Mouse (Mus musculus) stomach, postnatal 0 days (tissue): ENCODE data around the gene Sprr2a3. TPM values are rescaled to one million over a fixed set of nuclear protein-coding genes. Genes with fewer than 3 reads are reported as not detected.
A peak's percentile ranks its signal among the peaks of the same experiment; 100 is the strongest.

Experiments used
- ATAC-seq: fragments of 200-750 bp; cut with Nextera tagmentation; 2 replicates; pipeline ENCODE4 v1.8.0; 2017; ENCODE audit not compliant: low FRiP score, low TSS enrichment
- DNase-seq: peaks from one replicate; pipeline ENCODE4 v3.0.0-alpha.2; 2016; ENCODE audit warnings: low spot score
- H3K27ac ChIP-seq: fragments of 300-500 bp; sonication (generic); replicated peaks from 2 replicates; pipeline ENCODE4 v1.5.1; 2014; ENCODE audit warnings: mild to moderate bottlenecking, control low read depth
- H3K27me3 ChIP-seq: fragments of 300-500 bp; sonication (generic); 2 replicates; pipeline ENCODE4 v1.6.1; 2014; ENCODE audit warnings: low read length; ENCODE audit not compliant: control insufficient read depth, insufficient read depth
- H3K36me3 ChIP-seq: fragments of 300-500 bp; sonication (generic); 2 replicates; pipeline ENCODE4 v1.6.1; 2014; ENCODE audit warnings: low read length, mixed read lengths; ENCODE audit not compliant: control insufficient read depth, insufficient read depth
- H3K4me1 ChIP-seq: fragments of 300-500 bp; sonication (generic); replicated peaks from 2 replicates; pipeline ENCODE4 v1.6.1; 2014; ENCODE audit warnings: antibody characterized with exemption; ENCODE audit not compliant: control insufficient read depth, insufficient read depth
- H3K4me2 ChIP-seq: fragments of 300-500 bp; sonication (generic); replicated peaks from 2 replicates; pipeline ENCODE4 v1.6.1; 2014; ENCODE audit warnings: low read depth, mild to moderate bottlenecking, control low read depth, moderate library complexity
- H3K4me3 ChIP-seq: fragments of 300-500 bp; sonication (generic); 2 replicates; pipeline ENCODE4 v1.5.1; 2014; ENCODE audit warnings: low read depth, low read length, control low read depth
- H3K9ac ChIP-seq: fragments of 300-500 bp; sonication (generic); 2 replicates; pipeline ENCODE4 v1.6.1; 2014; ENCODE audit warnings: mild to moderate bottlenecking, low read length, control low read depth, mixed read lengths
- H3K9me3 ChIP-seq: fragments of 300-500 bp; sonication (generic); 2 replicates; pipeline ENCODE4 v1.6.1; 2016; ENCODE audit warnings: low read length; ENCODE audit not compliant: control insufficient read depth
- CTCF ChIP-seq: IDR thresholded peaks from 2 replicates; pipeline ENCODE4 v1.5.1; 2016; ENCODE audit warnings: antibody characterized with exemption, low read depth, mild to moderate bottlenecking, moderate library complexity
- EP300 ChIP-seq: optimal IDR thresholded peaks from 2 replicates; pipeline ENCODE3; 2016; ENCODE audit warnings: antibody characterized with exemption
- WGBS: fragments of 180-500 bp; shearing (Covaris S2); extraction: QIAGEN DNeasy Blood & Tissue Kit; methylation state at CpG from one replicate; pipeline ENCODE4 v1.1.7; 2014; 5-methylcytosine and 5-hydroxymethylcytosine counted together
- polyA plus RNA-seq: library from polyadenylated mRNA; unstranded; fragments of >200 nt; fragmentation: Nextera tagmentation; extraction: Ambion mirVana; gene quantifications from 2 replicates; pipeline ENCODE4 v1.2.1, GENCODE M21; 2015

The Sprr2a3 gene
- polyA plus RNA-seq, 1 experiment from 2014 or later = 819 TPM

DNA sequence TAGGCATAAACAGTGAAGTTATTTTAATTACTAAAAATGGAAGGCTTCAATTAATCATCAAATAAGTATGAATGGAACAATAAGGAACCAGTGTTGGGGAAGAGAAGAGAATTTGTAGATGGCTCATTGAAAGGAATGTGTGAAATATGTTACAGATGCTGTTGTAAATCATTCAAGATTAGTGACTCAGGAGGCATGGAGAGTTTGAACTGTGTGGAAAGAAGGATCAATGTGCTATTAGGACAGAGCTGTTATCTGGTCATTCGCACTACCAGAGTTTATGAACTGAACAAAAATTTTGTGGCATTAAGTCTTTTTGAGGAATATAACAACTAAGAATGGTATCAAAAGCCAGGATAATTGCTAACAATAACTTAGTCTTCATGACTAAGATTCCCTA lies 22.2 kb downstream of the Sprr2a3 start:
- Histone ChIP-seq H3K36me3 (no peaks in the 10 kb centered on the region), H3K4me1 (no peaks in the 10 kb centered on the region), H3K27ac (no peak overlapping the region), H3K27me3 (no peaks in the 10 kb centered on the region), H3K9me3 (no peaks in the 10 kb centered on the region), H3K9ac (no peak overlapping the region), H3K4me3 (no peak overlapping the region), H3K4me2 (no peak overlapping the region)
- ATAC-seq (no peak), DNase-seq (no peak)
- WGBS = 89% methylated on average over 1 of the region's 1 CpGs
- TF ChIP-seq EP300 (no peak), CTCF (no peak)

- H3K4me3 ChIP-seq = no peak within 1 kb of the TSS
- no peak for TF ChIP-seq CTCF
- H3K9me3 ChIP-seq = no peaks in the 10 kb centered on the region
- no peak within 1 kb of the TSS for H3K27ac ChIP-seq
- H3K36me3 ChIP-seq = no peaks in the 10 kb centered on the region
- no peak within 1 kb of the TSS for H3K9ac ChIP-seq
- no peaks in the 10 kb centered on the region for H3K4me1 ChIP-seq
- no peak for DNase-seq
- 71% methylated on average over 2 of the region's 2 CpGs for WGBS
- no peaks in the 10 kb centered on the region for H3K27me3 ChIP-seq
- ATAC-seq = no peak
- H3K4me2 ChIP-seq = no peak within 1 kb of the TSS
These were observed 31.1 kb downstream of the Sprr2a3 start, which contains the start of gene Sprr2b for GRCm38 (mm10) chr3:92316320-92316719. Gene Sprr2b, plus strand, starts transcription at chr3:92316620.

GRCm38 (mm10) chr3:92317384-92317783 lies 32.2 kb downstream of the Sprr2a3 start:
- Histone ChIP-seq H3K27ac (no peak overlapping the region), H3K36me3 (no peaks in the 10 kb centered on the region), H3K4me1 (no peaks in the 10 kb centered on the region), H3K9ac (no peak overlapping the region), H3K9me3 (no peaks in the 10 kb centered on the region), H3K27me3 (no peaks in the 10 kb centered on the region), H3K4me3 (no peak overlapping the region), H3K4me2 (no peak overlapping the region)
- TF ChIP-seq CTCF = no peak
- no peak for TF ChIP-seq EP300
- WGBS = 86% methylated on average over 2 of the region's 2 CpGs
- ATAC-seq (no peak), DNase-seq (no peak)

- TF ChIP-seq CTCF (no peak), EP300 (no peak)
- peak; percentile 72; the same call in 1 of the 2 replicates for ATAC-seq
These were observed 51.1 kb downstream of the Sprr2a3 start for GRCm38 (mm10) chr3:92336278-92336677.

DNA sequence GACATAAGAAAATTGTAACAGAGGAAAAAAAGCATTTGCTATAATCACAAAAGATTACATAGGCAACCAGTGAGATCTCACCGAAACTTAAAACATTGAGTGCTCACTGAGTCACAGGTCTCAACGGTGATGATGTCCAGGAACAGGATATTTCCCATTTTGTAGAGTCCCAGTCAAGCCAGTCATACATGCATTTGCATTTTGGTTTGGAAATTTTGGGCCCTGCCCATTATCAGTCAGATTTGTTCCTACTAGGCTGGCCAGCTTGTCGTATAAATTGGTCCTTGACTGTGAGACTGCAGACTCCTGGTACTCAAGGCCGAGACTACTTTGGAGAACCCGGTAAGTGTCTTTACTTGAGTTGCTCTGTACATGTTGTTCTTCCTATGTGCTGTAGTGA lies 53.6 kb downstream of the Sprr2a3 start, which contains the start of gene Sprr2d:
Gene Sprr2d (plus strand): TSS at position 301 of the 400 bp plus-strand sequence.
- TF ChIP-seq EP300 (no peak), CTCF (no peak)
- Histone ChIP-seq H3K9ac (no peak within 1 kb of the TSS), H3K36me3 (no peaks in the 10 kb centered on the region), H3K4me3 (no peak within 1 kb of the TSS), H3K4me2 (no peak within 1 kb of the TSS), H3K27ac (no peak within 1 kb of the TSS), H3K9me3 (no peaks in the 10 kb centered on the region), H3K27me3 (no peaks in the 10 kb centered on the region), H3K4me1 (no peaks in the 10 kb centered on the region)
- DNase-seq (no peak), ATAC-seq (no peak)
- WGBS = 88% methylated on average over 5 of the region's 5 CpGs

More at GRCm38 (mm10) chr3:92336278-92336677, 51.1 kb downstream of the Sprr2a3 start:
- Histone ChIP-seq H3K27ac (no peak overlapping the region), H3K4me3 (no peak overlapping the region), H3K9me3 (no peaks in the 10 kb centered on the region), H3K36me3 (no peaks in the 10 kb centered on the region), H3K27me3 (no peaks in the 10 kb centered on the region), H3K4me1 (no peaks in the 10 kb centered on the region), H3K9ac (no peak overlapping the region), H3K4me2 (no peak overlapping the region)
- no peak for DNase-seq
- WGBS = 44% methylated on average over 1 of the region's 1 CpGs

Other genes with a start within 250 kb of the Sprr2a3 start
- 1,111 and 1,600 TPM in 2 replicates for gene Lor, start 202.3 kb upstream of the Sprr2a3 start, polyA plus RNA-seq
- 2.3 and 2.9 TPM in 2 replicates for gene Prr9, start 161.5 kb upstream of the Sprr2a3 start, polyA plus RNA-seq
- not detected in 2 replicates for gene Lelp1, start 142.7 kb upstream of the Sprr2a3 start, polyA plus RNA-seq
- gene Sprr2a1, start 69.6 kb upstream of the Sprr2a3 start, polyA plus RNA-seq = 181 and 190 TPM in 2 replicates
- 13,620 and 14,516 TPM in 2 replicates for gene Sprr2a2, start 69.5 kb upstream of the Sprr2a3 start, polyA plus RNA-seq
- gene Sprr2b, start 31.2 kb downstream of the Sprr2a3 start, polyA plus RNA-seq = 20.8 and 22.8 TPM in 2 replicates
- gene Sprr2d, start 53.7 kb downstream of the Sprr2a3 start, polyA plus RNA-seq = 65.0 and 66.5 TPM in 2 replicates
- gene Sprr2e, start 66.7 kb downstream of the Sprr2a3 start, polyA plus RNA-seq = 0.33 and 0.47 TPM in 2 replicates
- 7.4 and 9.2 TPM in 2 replicates for gene Sprr2f, start 79.8 kb downstream of the Sprr2a3 start, polyA plus RNA-seq
- gene Sprr2h, start 100.3 kb downstream of the Sprr2a3 start, polyA plus RNA-seq = 2.1 TPM in 2 replicates
- 24.7 and 26.7 TPM in 2 replicates for gene Sprr2i, start 122.6 kb downstream of the Sprr2a3 start, polyA plus RNA-seq
- 52.2 and 58.5 TPM in 2 replicates for gene Sprr2j-ps, start 132.7 kb downstream of the Sprr2a3 start, polyA plus RNA-seq
- 10.3 and 10.6 TPM in 2 replicates for gene Gm9774, start 144.0 kb downstream of the Sprr2a3 start, polyA plus RNA-seq
- 8.3 and 9.2 TPM in 2 replicates for gene Sprr2k, start 147.2 kb downstream of the Sprr2a3 start, polyA plus RNA-seq
- gene Sprr1b, start 153.4 kb downstream of the Sprr2a3 start, polyA plus RNA-seq = 17.1 and 19.3 TPM in 2 replicates
- 1,930 and 1,986 TPM in 2 replicates for gene Sprr3, start 173.3 kb downstream of the Sprr2a3 start, polyA plus RNA-seq
- 1,567 and 1,571 TPM in 2 replicates for gene Sprr1a, start 200.5 kb downstream of the Sprr2a3 start, polyA plus RNA-seq
- gene Sprr4, start 215.1 kb downstream of the Sprr2a3 start, polyA plus RNA-seq = 1.3 and 1.5 TPM in 2 replicates
- not detected in 2 replicates for gene 2310046K23Rik, start 249.1 kb downstream of the Sprr2a3 start, polyA plus RNA-seq